1 mouse cellular context compared by ENCODE assay signal in the genomic region with DNA sequence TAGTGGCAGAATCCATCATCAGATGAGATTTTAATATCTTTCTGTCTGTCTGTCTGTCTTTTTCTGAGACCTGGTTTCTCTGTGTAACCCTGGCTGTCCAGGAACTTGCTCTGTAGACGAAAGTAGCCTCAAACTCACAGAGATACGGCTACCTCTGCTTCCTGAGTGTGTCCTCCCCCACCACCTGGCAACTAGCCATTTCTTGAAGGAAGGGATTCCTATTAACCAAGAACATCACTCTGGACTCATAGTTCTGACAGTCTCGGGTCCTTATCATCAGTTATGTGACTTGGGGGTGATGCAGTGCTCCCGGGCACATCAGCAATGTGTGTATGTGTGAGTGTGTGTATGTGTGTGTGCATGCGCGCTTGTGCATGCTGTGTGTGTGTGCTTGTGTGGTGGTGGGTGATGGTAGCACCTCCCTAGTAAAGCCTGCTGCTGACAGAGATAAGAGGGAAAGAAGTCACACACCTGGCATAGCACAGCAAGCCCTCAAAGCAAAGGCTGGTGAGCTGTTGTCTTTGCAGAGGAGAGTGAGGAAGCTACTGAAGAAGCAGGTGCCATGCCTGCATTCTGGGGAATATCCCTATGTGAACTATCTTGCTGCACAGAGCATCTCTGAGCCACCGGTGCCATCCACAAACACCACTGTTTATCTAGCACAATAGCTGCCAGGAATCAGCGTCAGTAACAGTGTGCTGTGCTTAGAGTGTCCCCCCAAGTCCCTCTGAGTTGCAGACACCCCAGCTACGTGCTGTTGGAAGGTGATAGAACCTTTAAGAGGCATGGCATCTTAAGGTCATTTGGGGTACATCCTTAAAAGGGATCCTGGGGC.
A peak's percentile ranks its signal among the peaks of the same experiment; 100 is the strongest.
TF ChIP-seq lines count a peak whose summit lies in the region.

No protein-coding gene starts in this region.

TF ChIP-seq in MEL, 35 proteins besides CTCF, POLR2A, EP300 and RAD21 (continued from another document):
- no peak for TF ChIP-seq ZMIZ1 (IDR thresholded peaks at IDR 0.05; ENCODE audit: low read depth, low read length)
- TF ChIP-seq CHD2 (IDR thresholded peaks at IDR 0.05; ENCODE audit: low read length) = no peak
- TF ChIP-seq POLR2AphosphoS5 (IDR thresholded peaks at IDR 0.05; ENCODE audit: borderline replicate concordance, low read depth, low read length) = no peak
- 0 out of 2 replicates have a peak, but pooled peaks have one; percentile 13 for TF ChIP-seq TCF12 (IDR thresholded peaks at IDR 0.05; ENCODE audit: low read depth, low read length)
- TF ChIP-seq MYB (IDR thresholded peaks at IDR 0.05; ENCODE audit: low read depth, low read length) = no peak
- TF ChIP-seq JUND (IDR thresholded peaks at IDR 0.05; ENCODE audit: low read depth, low read length) = no peak
- peak; percentile 23; the same call in 1 of the 2 replicates for TF ChIP-seq TAL1 (IDR thresholded peaks at IDR 0.05; ENCODE audit: low read length)
- no peak for TF ChIP-seq CHD1 (IDR thresholded peaks at IDR 0.05; ENCODE audit: low read depth, low read length)
